Mouse (Mus musculus): ENCODE data around the gene Rassf1. TPM values are rescaled to one million over a fixed set of nuclear protein-coding genes. Genes with fewer than 3 reads are reported as not detected.
"Not testable (repeated sequence)": the region's sequence is repeated elsewhere in the genome, so short reads cannot be mapped to it uniquely, and the experiment has no call there.

The Rassf1 gene
- polyA plus RNA-seq, 1 experiment from 2014 or later, result 48.0 TPM

DNA sequence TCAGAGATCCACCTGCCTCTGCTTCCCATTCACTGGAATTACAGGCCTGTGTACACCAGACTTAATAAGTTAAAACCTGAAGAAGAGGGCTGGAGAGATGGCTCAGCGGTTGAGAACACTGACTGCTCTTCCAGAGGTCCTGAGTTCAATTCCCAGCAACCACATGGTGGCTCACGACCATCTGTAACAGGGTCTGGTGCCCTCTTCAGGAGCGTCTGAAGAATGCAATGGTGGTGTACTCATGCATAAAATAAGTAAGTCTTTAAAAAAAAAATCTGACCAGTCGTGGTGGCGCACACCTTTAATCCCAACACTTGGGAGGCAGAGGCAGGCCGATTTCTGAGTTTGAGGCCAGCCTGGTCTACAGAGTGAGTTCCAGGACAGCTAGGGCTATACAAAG, 22.4 kb downstream of the Rassf1 start:
- ATAC-seq; H3K27me3 ChIP-seq (replicated peaks; ENCODE audit: control insufficient read depth, insufficient read depth, low read length); H3K9me3 ChIP-seq (ENCODE audit: control insufficient read depth); H3K27ac ChIP-seq (ENCODE audit: low read depth, low read length); H3K4me2 ChIP-seq (replicated peaks; ENCODE audit: low read depth); H3K4me3 ChIP-seq (ENCODE audit: low read depth, low read length); H3K9ac ChIP-seq (ENCODE audit: low read depth, low read length): not testable (repeated sequence)
- peaks cover 13% of the 10 kb centered on the region for H3K4me1 ChIP-seq (replicated peaks; ENCODE audit: control insufficient read depth, insufficient read depth, low read length)
- H3K36me3 ChIP-seq (ENCODE audit: control insufficient read depth, insufficient read depth), result peaks cover 24% of the 10 kb centered on the region; the same call in 1 of the 2 replicates
- TF ChIP-seq CTCF (IDR thresholded peaks at IDR 0.05; ENCODE audit: low read depth), result peak; percentile 42
- WGBS, result 81% methylated on average over 6 of the region's 6 CpGs

DNA sequence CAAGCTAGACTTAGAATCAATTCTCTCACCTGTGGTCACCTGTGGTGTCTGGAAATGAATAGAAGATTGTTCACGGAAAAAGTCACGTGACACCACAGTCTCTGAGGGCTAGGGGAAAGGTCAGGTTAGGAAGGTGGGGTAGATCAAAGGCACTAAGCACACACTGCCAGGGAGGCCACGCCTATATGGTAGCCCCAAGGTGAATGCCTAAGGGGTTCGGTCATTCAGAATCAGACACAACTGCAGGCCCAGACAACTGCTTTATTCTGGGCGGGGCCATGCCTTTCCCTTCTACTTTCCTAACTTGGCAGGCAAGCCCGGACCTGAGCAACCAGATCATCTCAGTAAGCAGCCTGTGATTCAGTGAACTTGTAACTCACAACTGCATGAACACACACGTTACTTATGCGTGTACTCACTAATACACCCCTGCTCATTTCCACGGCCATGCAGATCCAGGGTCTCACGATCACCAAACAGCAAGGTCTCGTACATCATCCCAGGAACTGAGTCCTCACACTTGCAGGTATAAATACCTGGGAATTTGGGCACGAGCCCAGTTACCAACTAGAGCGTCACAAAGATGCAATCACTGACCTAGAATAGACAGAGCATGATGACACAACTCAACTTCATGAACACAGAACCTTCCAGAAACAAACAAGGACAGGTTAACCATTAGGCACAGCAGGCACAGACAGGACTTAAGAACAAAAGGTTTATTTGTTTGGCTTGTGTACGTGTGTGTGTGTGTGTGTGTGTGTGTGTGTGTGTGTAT, 24.4 kb downstream of the Rassf1 start:
- no peaks in the 10 kb centered on the region for H3K9me3 ChIP-seq (ENCODE audit: control insufficient read depth)
- no peak overlapping the region for H3K4me3 ChIP-seq (ENCODE audit: low read depth, low read length)
- no peaks in the 10 kb centered on the region for H3K27me3 ChIP-seq (replicated peaks; ENCODE audit: control insufficient read depth, insufficient read depth, low read length)
- H3K9ac ChIP-seq (ENCODE audit: low read depth, low read length), result no peak overlapping the region
- H3K36me3 ChIP-seq (ENCODE audit: control insufficient read depth, insufficient read depth), result peaks cover 24% of the 10 kb centered on the region; the same call in 1 of the 2 replicates
- TF ChIP-seq CTCF (IDR thresholded peaks at IDR 0.05; ENCODE audit: low read depth), result no peak
- H3K27ac ChIP-seq (ENCODE audit: low read depth, low read length), result peak overlapping the region; percentile 55
- peak overlapping the region; percentile 59; the same call in 1 of the 2 replicates for H3K4me2 ChIP-seq (replicated peaks; ENCODE audit: low read depth)
- peak; percentile 77 for ATAC-seq
- peaks cover 11% of the 10 kb centered on the region for H3K4me1 ChIP-seq (replicated peaks; ENCODE audit: control insufficient read depth, insufficient read depth, low read length)
- WGBS, result 43% methylated on average over 14 of the region's 14 CpGs

DNA sequence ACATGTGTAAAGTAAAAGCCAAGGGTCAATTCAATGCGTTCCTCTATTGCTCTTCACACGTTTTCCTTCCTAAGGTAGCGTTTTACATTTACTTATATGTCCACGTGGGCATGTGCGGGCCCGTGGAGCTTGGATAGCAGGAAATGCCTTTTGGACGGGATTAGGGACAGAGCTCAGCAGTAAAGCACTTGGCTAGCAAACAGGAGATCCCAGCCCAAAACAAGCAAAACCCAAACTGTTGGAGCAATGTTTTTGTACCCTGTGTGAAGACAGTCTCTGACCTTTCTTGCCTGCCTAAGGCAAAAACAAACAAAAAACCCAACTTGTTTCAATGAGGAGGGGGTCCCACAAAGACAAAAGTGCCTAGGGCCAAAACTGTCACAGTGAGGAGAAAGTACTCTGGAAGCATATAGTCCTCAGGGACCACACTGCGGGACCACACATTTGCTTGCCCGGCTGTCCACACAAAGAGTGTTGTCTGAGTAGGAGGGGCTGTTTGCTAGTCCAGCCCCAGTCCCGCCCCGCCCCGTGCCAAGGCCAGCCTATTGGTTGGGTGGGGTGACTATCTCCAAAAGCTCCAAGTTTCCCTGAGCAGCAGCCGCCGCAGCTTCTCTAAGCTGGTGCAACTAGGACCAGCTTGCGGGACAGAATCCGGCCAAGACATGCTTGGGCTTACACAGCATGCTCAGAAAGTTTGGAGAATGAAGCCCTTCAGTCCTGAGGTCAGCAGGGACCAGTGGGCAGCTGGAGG, 25.2 kb downstream of the Rassf1 start, which contains the start of gene Hyal1:
Hyal1 (plus strand) TSS at position 571 of the 751 bp plus-strand sequence.
- peaks cover 9% of the 10 kb centered on the region for H3K4me1 ChIP-seq (replicated peaks; ENCODE audit: control insufficient read depth, insufficient read depth, low read length)
- peak within 1 kb of the TSS; percentile 8; the same call in 1 of the 2 replicates for H3K9ac ChIP-seq (ENCODE audit: low read depth, low read length)
- peak within 1 kb of the TSS; percentile 55 for H3K27ac ChIP-seq (ENCODE audit: low read depth, low read length)
- H3K4me3 ChIP-seq (ENCODE audit: low read depth, low read length), result peak within 1 kb of the TSS; percentile 31
- ATAC-seq, result peak; percentile 52
- peak within 1 kb of the TSS; percentile 59 for H3K4me2 ChIP-seq (replicated peaks; ENCODE audit: low read depth)
- no peaks in the 10 kb centered on the region for H3K9me3 ChIP-seq (ENCODE audit: control insufficient read depth)
- TF ChIP-seq CTCF (IDR thresholded peaks at IDR 0.05; ENCODE audit: low read depth), result no peak
- H3K27me3 ChIP-seq (replicated peaks; ENCODE audit: control insufficient read depth, insufficient read depth, low read length), result no peaks in the 10 kb centered on the region
- 9% methylated on average over 16 of the region's 16 CpGs for WGBS
- peaks cover 19% of the 10 kb centered on the region; the same call in 1 of the 2 replicates for H3K36me3 ChIP-seq (ENCODE audit: control insufficient read depth, insufficient read depth)

GRCm38 (mm10) chr9:107577871-107578270, 26.5 kb downstream of the Rassf1 start:
- no peaks in the 10 kb centered on the region for H3K9me3 ChIP-seq (ENCODE audit: control insufficient read depth)
- H3K36me3 ChIP-seq (ENCODE audit: control insufficient read depth, insufficient read depth), result peaks cover 10% of the 10 kb centered on the region; the same call in 1 of the 2 replicates
- no peak overlapping the region; the same call in 1 of the 2 replicates for H3K27ac ChIP-seq (ENCODE audit: low read depth, low read length)
- no peaks in the 10 kb centered on the region for H3K27me3 ChIP-seq (replicated peaks; ENCODE audit: control insufficient read depth, insufficient read depth, low read length)
- WGBS, result 90% methylated on average over 10 of the region's 10 CpGs
- no peak for TF ChIP-seq CTCF (IDR thresholded peaks at IDR 0.05; ENCODE audit: low read depth)
- H3K4me1 ChIP-seq (replicated peaks; ENCODE audit: control insufficient read depth, insufficient read depth, low read length), result 0 out of 2 replicates have a peak, but pooled peaks cover 5% of the 10 kb centered on the region
- no peak overlapping the region for H3K9ac ChIP-seq (ENCODE audit: low read depth, low read length)
- no peak overlapping the region for H3K4me3 ChIP-seq (ENCODE audit: low read depth, low read length)
- no peak for ATAC-seq
- H3K4me2 ChIP-seq (replicated peaks; ENCODE audit: low read depth), result no peak overlapping the region; the same call in 1 of the 2 replicates

DNA sequence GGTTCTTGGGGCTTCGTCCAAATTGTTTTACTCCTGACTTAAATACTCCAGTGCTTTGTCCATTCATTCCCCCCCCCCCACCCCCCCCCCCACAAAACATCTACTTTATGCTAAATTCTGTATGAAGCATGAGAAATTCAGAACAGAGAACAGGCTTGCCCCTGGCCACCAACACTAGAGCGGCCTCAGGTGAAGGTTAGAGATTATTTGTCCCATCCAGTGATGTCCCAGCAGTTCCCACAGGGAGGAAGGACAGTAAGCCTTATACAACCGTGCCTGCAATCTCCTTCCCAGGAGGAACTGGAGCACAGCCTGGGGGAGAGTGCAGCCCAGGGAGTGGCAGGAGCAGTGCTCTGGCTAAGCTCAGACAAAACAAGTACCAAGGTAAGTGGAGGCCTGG, 27.2 kb downstream of the Rassf1 start, which contains the start of gene Naa80:
Naa80 (plus strand) TSS at position 301 of the 400 bp plus-strand sequence.
- 72% methylated on average over 3 of the region's 3 CpGs for WGBS
- Histone ChIP-seq H3K9ac (ENCODE audit: low read depth, low read length) (no peak within 1 kb of the TSS), H3K36me3 (ENCODE audit: control insufficient read depth, insufficient read depth) (peaks cover 13% of the 10 kb centered on the region), H3K4me2 (replicated peaks; ENCODE audit: low read depth) (peak within 1 kb of the TSS; percentile 91; the same call in 1 of the 2 replicates), H3K4me3 (ENCODE audit: low read depth, low read length) (no peak within 1 kb of the TSS), H3K27me3 (replicated peaks; ENCODE audit: control insufficient read depth, insufficient read depth, low read length) (no peaks in the 10 kb centered on the region), H3K4me1 (replicated peaks; ENCODE audit: control insufficient read depth, insufficient read depth, low read length) (0 out of 2 replicates have a peak, but pooled peaks cover 5% of the 10 kb centered on the region), H3K9me3 (ENCODE audit: control insufficient read depth) (no peaks in the 10 kb centered on the region), H3K27ac (ENCODE audit: low read depth, low read length) (no peak within 1 kb of the TSS; the same call in 1 of the 2 replicates)
- ATAC-seq, result no peak
- TF ChIP-seq CTCF (IDR thresholded peaks at IDR 0.05; ENCODE audit: low read depth), result no peak

Data from intestine, postnatal 0 days (tissue).